Mouse (Mus musculus): ENCODE measurements around the gene Cyfip1. TPM values are rescaled to one million over a fixed set of nuclear protein-coding genes. Genes with fewer than 3 reads are reported as not detected.

Gene Cyfip1
- polyA plus RNA-seq (2015; fragmentation: Nextera tagmentation; extraction: Ambion mirVana) = 37.6 and 53.4 TPM in 2 replicates

DNA sequence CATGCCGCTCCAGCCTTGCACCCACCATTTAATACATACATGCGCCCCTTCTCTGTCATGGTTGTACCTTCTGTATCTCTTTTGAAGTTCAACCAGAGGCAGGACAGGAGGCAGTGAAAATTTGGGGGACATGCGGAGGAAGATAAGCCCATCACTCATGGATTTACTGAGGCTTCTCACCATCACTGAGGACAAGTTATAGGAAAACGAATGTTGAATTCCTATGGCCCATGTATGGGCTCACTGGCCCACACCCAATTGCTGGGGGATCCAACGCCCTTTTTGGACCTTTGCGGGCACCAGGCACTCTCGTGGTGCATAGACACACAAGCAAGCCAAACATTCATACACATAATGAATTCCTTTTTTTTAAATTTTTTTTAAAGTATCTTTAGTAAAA, at the start of gene Cyfip1:
TSS of gene Cyfip1 (plus strand) at position 301 of the 400 bp plus-strand sequence.

DNA sequence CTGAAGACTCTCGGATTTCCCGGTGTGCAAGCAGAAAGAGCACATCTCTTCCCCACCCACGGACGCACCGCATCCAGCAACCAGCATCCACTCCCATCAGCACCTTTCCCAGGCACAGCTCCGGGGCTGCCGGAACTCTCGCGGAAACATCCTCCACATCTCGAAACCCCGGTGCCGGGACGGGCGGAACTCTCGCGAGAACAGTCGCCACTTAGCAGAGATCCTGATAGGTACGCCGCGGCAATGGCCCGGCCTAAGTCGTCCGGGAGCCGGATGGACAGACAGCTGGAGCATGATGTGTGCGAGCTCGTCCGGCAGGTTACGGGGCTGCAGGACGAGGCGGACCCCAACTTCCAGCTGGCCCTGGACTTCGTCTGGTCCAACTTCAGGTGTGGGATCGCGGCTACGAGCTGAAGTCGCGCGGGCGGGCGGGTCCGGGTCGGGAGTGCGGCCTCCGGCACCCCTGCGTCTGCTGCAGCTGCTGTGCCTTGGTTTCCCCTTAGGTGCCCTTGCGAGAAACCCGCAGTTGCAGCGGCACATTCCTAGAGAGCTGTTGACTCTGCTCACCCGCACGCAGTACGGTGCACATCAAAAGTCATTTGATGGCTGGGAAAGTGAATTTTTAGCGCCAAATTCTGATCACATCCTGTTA, 47.5 kb upstream of the Cyfip1 start, which contains the start of gene Tubgcp5:
TSS of gene Tubgcp5 (plus strand) at position 203 of the 652 bp plus-strand sequence.

DNA sequence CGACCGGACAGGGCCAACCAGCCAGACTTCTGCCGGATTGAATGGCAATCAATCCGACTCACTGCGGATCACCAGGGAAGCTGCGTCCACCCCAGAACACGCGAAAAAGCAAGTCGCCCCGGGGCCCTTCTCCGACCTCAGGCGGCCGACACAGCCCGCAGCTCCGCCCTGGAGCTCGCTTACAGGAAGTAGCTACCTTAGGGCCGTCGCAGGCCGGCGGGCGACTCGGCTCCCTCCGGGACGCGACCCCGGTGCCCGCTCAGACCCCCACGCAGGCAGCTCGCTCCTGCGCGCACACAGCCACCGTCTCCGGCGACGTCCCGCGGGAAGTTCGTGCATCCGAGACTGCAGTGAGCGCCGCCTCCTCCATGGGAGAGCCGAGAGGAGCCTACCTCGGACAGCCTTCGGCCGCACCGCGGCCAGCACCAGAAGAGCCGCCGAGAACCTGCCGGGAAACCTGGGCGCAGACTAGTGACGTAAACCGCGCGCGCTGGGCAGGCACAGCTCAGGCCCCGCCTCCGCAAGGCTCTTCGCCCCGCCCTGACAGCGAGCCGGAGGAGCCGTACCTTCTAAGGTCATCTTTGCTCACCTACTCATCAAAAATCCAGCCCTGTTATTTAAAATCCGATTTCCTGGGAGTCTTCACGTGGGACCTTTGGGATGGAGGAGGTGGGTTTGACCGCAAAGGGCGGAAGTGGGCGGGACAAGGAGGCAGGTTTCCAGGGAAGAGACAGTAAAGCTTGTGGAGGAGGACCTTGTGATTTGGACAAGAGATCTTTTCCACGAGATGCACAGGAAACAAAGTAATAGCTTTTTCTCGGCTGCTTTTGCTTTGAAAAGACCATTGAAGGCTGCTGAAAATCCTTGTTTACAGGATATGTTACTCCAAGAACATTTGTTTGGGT, 120.7 kb downstream of the Cyfip1 start, which contains the start of gene Nipa2:
TSS of gene Nipa2 (minus strand) at position 473 of the 905 bp plus-strand sequence.

Other genes starting within 250 kb of the Cyfip1 start
- gene Siglech, start 73.6 kb upstream of the Cyfip1 start, polyA plus RNA-seq (2015; fragmentation: Nextera tagmentation; extraction: Ambion mirVana) = 0.13 and 0.14 TPM in 2 replicates
- 17.6 and 21.4 TPM in 2 replicates for gene Tubgcp5, start 47.6 kb upstream of the Cyfip1 start, polyA plus RNA-seq (2015; fragmentation: Nextera tagmentation; extraction: Ambion mirVana)
- 33.5 and 50.5 TPM in 2 replicates for gene Nipa2, start 120.7 kb downstream of the Cyfip1 start, polyA plus RNA-seq (2015; fragmentation: Nextera tagmentation; extraction: Ambion mirVana)
- 7.5 and 7.7 TPM in 2 replicates for gene Nipa1, start 178.2 kb downstream of the Cyfip1 start, polyA plus RNA-seq (2015; fragmentation: Nextera tagmentation; extraction: Ambion mirVana)
- gene Herc2, start 208.5 kb downstream of the Cyfip1 start, polyA plus RNA-seq (2015; fragmentation: Nextera tagmentation; extraction: Ambion mirVana) = 15.1 and 18.2 TPM in 2 replicates